Mouse (Mus musculus) hematopoietic stem cell, adult 5-6 weeks (primary cell): ENCODE results near the gene Cfap299. TPM values are rescaled to one million over a fixed set of nuclear protein-coding genes. Genes with fewer than 3 reads are reported as not detected.
"Not testable (repeated sequence)": the region's sequence is repeated elsewhere in the genome, so short reads cannot be mapped to it uniquely, and the experiment has no call there.

Source experiments
- ATAC-seq, 2 experiments: fragments of 125-278 bp in 1 of 2; replicated peaks in 1 of 2; 2 replicates each; pipeline ENCODE4 v1.8.0; 2016 to 2017; ENCODE audit warnings: inconsistent platforms in 2 of 2, mild to moderate bottlenecking in 2 of 2, moderate number of reproducible peaks in 2 of 2, low read depth in 1 of 2, moderate TSS enrichment in 1 of 2; ENCODE audit not compliant: low FRiP score in 2 of 2, poor library complexity in 2 of 2, severe bottlenecking in 2 of 2, insufficient read depth in 1 of 2, low TSS enrichment in 1 of 2
- total RNA-seq: library from RNA; stranded (forward); fragments of 172-1452, 232-1000 nt; gene quantifications from 2 replicates; pipeline ENCODE4 v1.2.3, GENCODE M21; 2017

Gene Cfap299
- total RNA-seq = not detected in 2 replicates

GRCm38 (mm10) chr5:98328848-98329624, at the start of gene Cfap299:
Cfap299 (plus strand) TSS chr5:98329304.
- peak; percentile 94 to 98 for ATAC-seq

GRCm38 (mm10) chr5:98281993-98282392, 47.1 kb upstream of the Cfap299 start:
- no peak for ATAC-seq

GRCm38 (mm10) chr5:98283696-98284478, 45.2 kb upstream of the Cfap299 start:
- no peak for ATAC-seq

- no peak for ATAC-seq
These were observed 38.5 kb upstream of the Cfap299 start for GRCm38 (mm10) chr5:98290642-98291041.

GRCm38 (mm10) chr5:98292388-98293048, 36.6 kb upstream of the Cfap299 start:
- no peak for ATAC-seq

GRCm38 (mm10) chr5:98293049-98293715, 35.9 kb upstream of the Cfap299 start:
- ATAC-seq = no peak

GRCm38 (mm10) chr5:98300079-98300478, 29.0 kb upstream of the Cfap299 start:
- no peak for ATAC-seq

GRCm38 (mm10) chr5:98305673-98306072, 23.4 kb upstream of the Cfap299 start:
- ATAC-seq = no peak

- no peak for ATAC-seq
These were observed 22.6 kb upstream of the Cfap299 start for GRCm38 (mm10) chr5:98306528-98306927.

GRCm38 (mm10) chr5:98326625-98327024, 2.5 kb upstream of the Cfap299 start:
- no peak for ATAC-seq

- ATAC-seq = not testable (repeated sequence)
These were observed 14.6 kb downstream of the Cfap299 start for GRCm38 (mm10) chr5:98343751-98344150.

GRCm38 (mm10) chr5:98344581-98344980, 15.5 kb downstream of the Cfap299 start:
- ATAC-seq = no peak

- ATAC-seq = no peak
These were observed 17.0 kb downstream of the Cfap299 start for GRCm38 (mm10) chr5:98346067-98346466.

- ATAC-seq = peak; percentile 46 to 56; a peak in 3 of 4 replicates
These were observed 19.5 kb downstream of the Cfap299 start for GRCm38 (mm10) chr5:98348605-98349004.

- no peak for ATAC-seq
These were observed 30.8 kb downstream of the Cfap299 start for GRCm38 (mm10) chr5:98359912-98360311.

- no peak for ATAC-seq
These were observed 31.8 kb downstream of the Cfap299 start for GRCm38 (mm10) chr5:98360792-98361419.

- 0 out of 4 replicates have a peak, but pooled peaks of 1 of the 2 experiments have one; percentile 37 for ATAC-seq
These were observed 34.3 kb downstream of the Cfap299 start for GRCm38 (mm10) chr5:98363428-98363827.
